Comparison of ENCODE assay signal across 27 mouse cellular contexts in the genomic region with DNA sequence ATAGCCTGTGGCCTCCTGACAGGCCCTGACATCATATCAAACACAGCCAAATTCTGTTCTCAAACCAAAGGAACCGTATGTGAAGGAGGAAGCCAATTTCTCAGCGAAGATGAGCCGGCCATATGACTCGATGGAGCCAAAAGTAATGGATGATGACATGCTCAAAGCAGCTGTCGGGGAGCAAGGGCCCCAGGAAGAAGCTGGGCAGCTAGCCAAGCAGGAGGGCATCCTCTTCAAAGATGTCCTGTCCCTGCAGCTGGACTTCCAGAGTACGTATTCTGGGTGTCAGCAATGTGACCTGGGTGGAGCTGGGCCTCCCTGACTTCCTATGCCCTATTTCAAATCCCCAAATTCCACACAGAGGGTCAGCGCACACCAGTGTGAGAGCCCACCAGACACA. TPM values are rescaled to one million over a fixed set of nuclear protein-coding genes. Genes with fewer than 3 reads are reported as not detected.
A peak's percentile ranks its signal among the peaks of the same experiment; 100 is the strongest.
DNase-seq lines count a peak whose midpoint lies in the region; ATAC-seq and TF ChIP-seq lines count a peak whose summit lies in the region.
"Had no signal": no experiment of that assay in that cellular context is flagged by ENCODE, and none has a peak within 500 bp of the region (broad histone marks: within the 10 kb centered on the region; RNA-seq: fewer than 3 reads in every experiment).

No protein-coding gene starts in this region.

- no peaks in the 10 kb centered on the region for H3K27me3 ChIP-seq in heart, embryonic 15.5 days
- no peaks in the 10 kb centered on the region for H3K27me3 ChIP-seq in heart, embryonic 11.5 days (ENCODE audit: control insufficient read depth, insufficient read depth, low read length)
- no peaks in the 10 kb centered on the region for H3K27me3 ChIP-seq in lung, embryonic 14.5 days (ENCODE audit: insufficient read depth, low read length)
- H3K27me3 ChIP-seq: embryonic facial prominence, embryonic 13.5 days; forebrain, embryonic 12.5 days; intestine, embryonic 15.5 days; limb, embryonic 15.5 days; midbrain, embryonic 13.5 days had no signal

- H3K9me3 ChIP-seq in heart, embryonic 15.5 days (replicated peaks): no peaks in the 10 kb centered on the region
- no peaks in the 10 kb centered on the region for H3K9me3 ChIP-seq in heart, embryonic 11.5 days (replicated peaks; ENCODE audit: control insufficient read depth, low read length)
- no peaks in the 10 kb centered on the region for H3K9me3 ChIP-seq in lung, embryonic 14.5 days (ENCODE audit: low read depth, low read length)
- H3K9me3 ChIP-seq: embryonic facial prominence, embryonic 13.5 days; forebrain, embryonic 12.5 days; hindbrain, embryonic 10.5 days; intestine, embryonic 15.5 days; limb, embryonic 15.5 days; megakaryocyte, embryonic 14.5 days; midbrain, embryonic 13.5 days had no signal

- peak; percentile 25 for DNase-seq in gastrocnemius, adult 18-20 months (ENCODE audit: low spot score)
- DNase-seq in gastrocnemius, postnatal 25 days: no peak
- DNase-seq in lung, embryonic 14.5 days: peak; percentile 37
- DNase-seq in lung, postnatal 25 days (ENCODE audit: low spot score): no peak
- DNase-seq in urinary bladder, adult 18-20 months (ENCODE audit: low spot score in 2 of 2): no peak
- DNase-seq: cerebellum, adult 2 months; cerebellum, postnatal 36 days; embryo, embryonic 11 days; left cerebral cortex, postnatal 4 days; right cerebral cortex, postnatal 14 days; spleen, adult 18-20 months; thymus, postnatal 14 days had no signal

- WGBS in heart, embryonic 15.5 days: 29% methylated on average over 7 of the region's 7 CpGs
- 64% methylated on average over 7 of the region's 7 CpGs for WGBS in heart, embryonic 11.5 days (ENCODE audit: insufficient replicate concordance)
- WGBS in lung, embryonic 14.5 days: 37% methylated on average over 7 of the region's 7 CpGs
- WGBS in macrophage (ENCODE audit: missing documents): 77% methylated on average over 7 of the region's 7 CpGs

- H3K79me2 ChIP-seq in macrophage (ENCODE audit: inconsistent target): no peaks in the 10 kb centered on the region

- no peak overlapping the region for H3K9ac ChIP-seq in heart, embryonic 15.5 days
- H3K9ac ChIP-seq in heart, embryonic 11.5 days (ENCODE audit: low read depth, low read length): no peak overlapping the region
- H3K9ac ChIP-seq in lung, embryonic 14.5 days: no peak overlapping the region
- H3K9ac ChIP-seq: embryonic facial prominence, embryonic 13.5 days; forebrain, embryonic 12.5 days; intestine, embryonic 15.5 days; limb, embryonic 15.5 days; liver, embryonic 14.5 days; midbrain, embryonic 13.5 days had no signal

- no peaks in the 10 kb centered on the region for H3K36me3 ChIP-seq in heart, embryonic 15.5 days
- H3K36me3 ChIP-seq in heart, embryonic 11.5 days (ENCODE audit: control insufficient read depth, insufficient read depth, low read length): no peaks in the 10 kb centered on the region
- H3K36me3 ChIP-seq in lung, embryonic 14.5 days (ENCODE audit: insufficient read depth): no peaks in the 10 kb centered on the region
- H3K36me3 ChIP-seq in macrophage (ENCODE audit: inconsistent target): no peaks in the 10 kb centered on the region
- H3K36me3 ChIP-seq: embryonic facial prominence, embryonic 13.5 days; forebrain, embryonic 12.5 days; hindbrain, embryonic 10.5 days; intestine, embryonic 15.5 days; limb, embryonic 15.5 days; midbrain, embryonic 13.5 days had no signal

- no peak overlapping the region for H3K4me3 ChIP-seq in heart, embryonic 15.5 days
- H3K4me3 ChIP-seq in heart, embryonic 11.5 days (ENCODE audit: low read depth, low read length): no peak overlapping the region
- H3K4me3 ChIP-seq in lung, embryonic 14.5 days (ENCODE audit: low read depth, low read length): no peak overlapping the region
- no peak overlapping the region for H3K4me3 ChIP-seq in macrophage (ENCODE audit: inconsistent target)
- H3K4me3 ChIP-seq: embryonic facial prominence, embryonic 13.5 days; erythroblast, embryonic 14.5 days; forebrain, embryonic 12.5 days; hindbrain, embryonic 10.5 days; intestine, embryonic 15.5 days; limb, embryonic 15.5 days; megakaryocyte, embryonic 14.5 days; midbrain, embryonic 13.5 days had no signal

- peaks cover 10% of the 10 kb centered on the region for H3K4me1 ChIP-seq in heart, embryonic 15.5 days (replicated peaks)
- no peaks in the 10 kb centered on the region for H3K4me1 ChIP-seq in heart, embryonic 11.5 days (ENCODE audit: control insufficient read depth, insufficient read depth, low read length)
- no peaks in the 10 kb centered on the region for H3K4me1 ChIP-seq in lung, embryonic 14.5 days (ENCODE audit: insufficient read depth)

- no peak for TF ChIP-seq CTCF in lung, embryonic 14.5 days (IDR thresholded peaks at IDR 0.05; ENCODE audit: low read depth)

- no peak overlapping the region for H3K4me2 ChIP-seq in heart, embryonic 15.5 days
- no peak overlapping the region for H3K4me2 ChIP-seq in heart, embryonic 11.5 days
- no peak overlapping the region for H3K4me2 ChIP-seq in lung, embryonic 14.5 days
- H3K4me2 ChIP-seq: embryonic facial prominence, embryonic 13.5 days; forebrain, embryonic 12.5 days; intestine, embryonic 15.5 days; limb, embryonic 15.5 days; midbrain, embryonic 13.5 days had no signal

- H3K27ac ChIP-seq in heart, embryonic 15.5 days: 0 out of 2 replicates have a peak overlapping the region, but pooled peaks have one; percentile 10
- H3K27ac ChIP-seq in heart, embryonic 11.5 days (ENCODE audit: low read depth, low read length): no peak overlapping the region
- H3K27ac ChIP-seq in lung, embryonic 14.5 days (ENCODE audit: low read depth): no peak overlapping the region
- peak overlapping the region; percentile 17 for H3K27ac ChIP-seq in macrophage
- H3K27ac ChIP-seq: embryonic facial prominence, embryonic 13.5 days; forebrain, embryonic 12.5 days; hindbrain, embryonic 10.5 days; intestine, embryonic 15.5 days; limb, embryonic 15.5 days; liver, embryonic 14.5 days; midbrain, embryonic 13.5 days had no signal

- no peak for ATAC-seq in heart, embryonic 15.5 days (replicated peaks; ENCODE audit: insufficient number of reproducible peaks, insufficient read depth, low FRiP score, low read depth)
- no peak for ATAC-seq in heart, embryonic 11.5 days (replicated peaks; ENCODE audit: insufficient number of reproducible peaks, low FRiP score, low TSS enrichment)
- no peak for ATAC-seq in lung, embryonic 14.5 days (ENCODE audit: insufficient read depth)
- ATAC-seq: CD4-positive, CD25-positive, alpha-beta regulatory T cell, adult 4 months; hindbrain, embryonic 16.5 days; intestine, embryonic 15.5 days; midbrain, embryonic 13.5 days had no signal

RNA-seq across cellular contexts. Expression of gene Drc3, which starts 5.4 kb away (rescaled TPM):
- 1 to 10 TPM; 1.0 to 1.4 TPM for total RNA-seq in gastrocnemius, adult 18-20 months (2021)
- under 1 TPM; 0.59 to 0.86 TPM for total RNA-seq in gastrocnemius, postnatal 25 days (2021)
- polyA plus RNA-seq in heart, embryonic 15.5 days (2015; fragmentation: Nextera tagmentation; extraction: Ambion mirVana): 2.9 and 3.1 TPM in 2 replicates
- 1.9 TPM in 2 replicates for polyA plus RNA-seq in heart, embryonic 11.5 days (2014; fragmentation: Nextera tagmentation; extraction: Ambion mirVana)
- 2.8 and 3.4 TPM in 2 replicates for polyA plus RNA-seq in lung, embryonic 14.5 days (2014; fragmentation: Nextera tagmentation; extraction: Ambion mirVana)
- total RNA-seq in macrophage (2018; cell fraction: chromatin; rRNA removed): under 1 TPM in 17 of 26 experiments, not detected in 9; 0.21 to 0.92 (median 0.47) TPM
- total RNA-seq in macrophage (2018; cell fraction: cytosol; rRNA removed): under 1 TPM in 19 of 26 experiments, not detected in 7; 0.03 to 0.26 (median 0.13) TPM
- total RNA-seq in macrophage (2018; cell fraction: nucleus; rRNA removed): under 1 TPM in 7 of 26 experiments, not detected in 19; 0.22 to 0.96 (median 0.52) TPM
- 0.12 TPM in 1 of 3 replicates, not detected in the others for polyA plus RNA-seq in macrophage (2018)
- total RNA-seq: monocyte, adult 5-6 weeks had no signal
- polyA plus RNA-seq: erythroblast, embryonic 14.5 days had no signal

RNA-seq across cellular contexts. Expression of gene Tom1l2, which starts 5.8 kb away (rescaled TPM):
- total RNA-seq in gastrocnemius, adult 18-20 months (2021): 10 to 100 TPM; 61.5 to 67.2 TPM
- total RNA-seq in gastrocnemius, postnatal 25 days (2021): 10 to 100 TPM; 45.8 to 54.3 TPM
- 30.0 and 37.8 TPM in 2 replicates for polyA plus RNA-seq in heart, embryonic 15.5 days (2015; fragmentation: Nextera tagmentation; extraction: Ambion mirVana)
- 14.7 and 16.0 TPM in 2 replicates for polyA plus RNA-seq in heart, embryonic 11.5 days (2014; fragmentation: Nextera tagmentation; extraction: Ambion mirVana)
- 19.8 and 20.6 TPM in 2 replicates for polyA plus RNA-seq in lung, embryonic 14.5 days (2014; fragmentation: Nextera tagmentation; extraction: Ambion mirVana)
- total RNA-seq in macrophage (2018; cell fraction: chromatin; rRNA removed): 100 to 1,000 TPM in 5 of 26 experiments, 10 to 100 TPM in 21; 48.7 to 111 (median 87.5) TPM
- 10 to 100 TPM; 10.8 to 30.1 (median 15.3) TPM for total RNA-seq in macrophage (2018; cell fraction: cytosol; rRNA removed)
- 10 to 100 TPM; 40.5 to 85.5 (median 54.8) TPM for total RNA-seq in macrophage (2018; cell fraction: nucleus; rRNA removed)
- 8.1 to 12.3 TPM (median 11.2 TPM) in 3 replicates for polyA plus RNA-seq in macrophage (2018)

RNA-seq across cellular contexts. Expression of gene Gid4, which starts 58.4 kb away (rescaled TPM):
- 10 to 100 TPM; 62.9 to 69.0 TPM for total RNA-seq in gastrocnemius, adult 18-20 months (2021)
- 10 to 100 TPM; 45.2 to 50.9 TPM for total RNA-seq in gastrocnemius, postnatal 25 days (2021)
- 19.0 and 20.0 TPM in 2 replicates for polyA plus RNA-seq in heart, embryonic 15.5 days (2015; fragmentation: Nextera tagmentation; extraction: Ambion mirVana)
- polyA plus RNA-seq in heart, embryonic 11.5 days (2014; fragmentation: Nextera tagmentation; extraction: Ambion mirVana): 19.3 and 21.2 TPM in 2 replicates
- polyA plus RNA-seq in lung, embryonic 14.5 days (2014; fragmentation: Nextera tagmentation; extraction: Ambion mirVana): 26.8 and 27.1 TPM in 2 replicates
- total RNA-seq in macrophage (2018; cell fraction: chromatin; rRNA removed): 1 to 10 TPM; 1.1 to 7.8 (median 3.5) TPM
- 10 to 100 TPM in 15 of 26 experiments, 1 to 10 TPM in 11; 7.0 to 15.8 (median 10.1) TPM for total RNA-seq in macrophage (2018; cell fraction: cytosol; rRNA removed)
- 10 to 100 TPM in 4 of 26 experiments, 1 to 10 TPM in 22; 2.3 to 13.0 (median 5.6) TPM for total RNA-seq in macrophage (2018; cell fraction: nucleus; rRNA removed)
- 8.3 to 13.8 TPM (median 11.1 TPM) in 3 replicates for polyA plus RNA-seq in macrophage (2018)

RNA-seq across cellular contexts. Expression of gene Atpaf2, which starts 59.7 kb away (rescaled TPM):
- total RNA-seq in gastrocnemius, adult 18-20 months (2021): 10 to 100 TPM; 27.5 to 28.0 TPM
- total RNA-seq in gastrocnemius, postnatal 25 days (2021): 10 to 100 TPM; 27.0 to 31.1 TPM
- 46.4 and 55.0 TPM in 2 replicates for polyA plus RNA-seq in heart, embryonic 15.5 days (2015; fragmentation: Nextera tagmentation; extraction: Ambion mirVana)
- polyA plus RNA-seq in heart, embryonic 11.5 days (2014; fragmentation: Nextera tagmentation; extraction: Ambion mirVana): 52.2 and 52.9 TPM in 2 replicates
- 47.5 and 50.1 TPM in 2 replicates for polyA plus RNA-seq in lung, embryonic 14.5 days (2014; fragmentation: Nextera tagmentation; extraction: Ambion mirVana)
- total RNA-seq in macrophage (2018; cell fraction: chromatin; rRNA removed): 10 to 100 TPM in 18 of 26 experiments, 1 to 10 TPM in 8; 4.8 to 25.1 (median 14.0) TPM
- total RNA-seq in macrophage (2018; cell fraction: cytosol; rRNA removed): 10 to 100 TPM; 11.5 to 24.5 (median 17.1) TPM
- total RNA-seq in macrophage (2018; cell fraction: nucleus; rRNA removed): 10 to 100 TPM in 19 of 26 experiments, 1 to 10 TPM in 7; 6.2 to 26.4 (median 13.1) TPM
- 14.8 to 26.6 TPM (median 21.7 TPM) in 3 replicates for polyA plus RNA-seq in macrophage (2018)

Comparison
In these comparisons a context has a peak if more than half of its experiments do, and no peak if none do; other contexts are left out.
1. DNase-seq: peak in gastrocnemius, adult 18-20 months (single experiment) and lung, embryonic 14.5 days (single experiment); none in gastrocnemius, postnatal 25 days (single experiment), lung, postnatal 25 days (single experiment) and urinary bladder, adult 18-20 months (0 of 2).
2. H3K27ac ChIP-seq: peak in heart, embryonic 15.5 days (single experiment) and macrophage (single experiment); none in heart, embryonic 11.5 days (single experiment) and lung, embryonic 14.5 days (single experiment).